Mouse (Mus musculus) myocyte (in vitro differentiated cells): ENCODE results near the gene Hspa14. TPM values are rescaled to one million over a fixed set of nuclear protein-coding genes. Genes with fewer than 3 reads are reported as not detected.

Experiments
- H3K27me3 ChIP-seq: one replicate; pipeline ENCODE4 v1.6.1; 2011; ENCODE audit not compliant: control insufficient read depth, insufficient read depth, insufficient read length
- H3K36me3 ChIP-seq: one replicate; pipeline ENCODE4 v1.6.1; 2011; ENCODE audit not compliant: control insufficient read depth, insufficient read depth
- H3K4me2 ChIP-seq: one replicate; pipeline ENCODE4 v1.6.1; 2011; ENCODE audit warnings: low read depth, control low read depth
- H3K4me3 ChIP-seq: one replicate; pipeline ENCODE4 v1.5.1; 2011; ENCODE audit warnings: mild to moderate bottlenecking, control low read depth, moderate library complexity
- H3K79me2 ChIP-seq: one replicate; pipeline ENCODE4 v1.6.1; 2011; ENCODE audit not compliant: control insufficient read depth, insufficient read depth
- H3ac ChIP-seq: one replicate; pipeline ENCODE4 v1.6.1; 2011; ENCODE audit not compliant: control insufficient read depth, insufficient read length
- CEBPB ChIP-seq: IDR thresholded peaks from 2 replicates; pipeline ENCODE4 v1.6.1; 2011; ENCODE audit warnings: mild to moderate bottlenecking, moderate library complexity; ENCODE audit not compliant: poor library complexity, insufficient read depth, severe bottlenecking
- E2F4 ChIP-seq: IDR thresholded peaks from one replicate; pipeline ENCODE4 v1.6.1; 2011; ENCODE audit warnings: mild to moderate bottlenecking, control low read depth, moderate library complexity; ENCODE audit not compliant: insufficient read depth
- MAX ChIP-seq: IDR thresholded peaks from one replicate; pipeline ENCODE4 v1.6.1; 2011; ENCODE audit warnings: low read depth, mild to moderate bottlenecking, control low read depth
- MYOD1 ChIP-seq, 3 experiments: IDR thresholded peaks; one replicate each; pipeline ENCODE4 v1.6.1; 2011; ENCODE audit warnings: control low read depth in 2 of 3, low read depth in 2 of 3, mild to moderate bottlenecking in 2 of 3, moderate library complexity in 1 of 3; ENCODE audit not compliant: insufficient read length in 2 of 3, control insufficient read depth in 1 of 3
- MYOG ChIP-seq, 3 experiments: IDR thresholded peaks; one replicate each; pipeline ENCODE4 v1.6.1; 2011; ENCODE audit warnings: control low read depth in 2 of 3, low read depth in 2 of 3, mild to moderate bottlenecking in 2 of 3; ENCODE audit not compliant: insufficient read length in 2 of 3, control insufficient read depth in 1 of 3, insufficient read depth in 1 of 3
- POLR2A ChIP-seq: IDR thresholded peaks from one replicate; pipeline ENCODE4 v1.6.1; 2011; ENCODE audit warnings: low read depth, mild to moderate bottlenecking, control low read depth, moderate library complexity; ENCODE audit not compliant: insufficient read length
- POLR2AphosphoS2 ChIP-seq: IDR thresholded peaks from one replicate; pipeline ENCODE4 v1.6.1; 2011; ENCODE audit warnings: low read depth, control low read depth; ENCODE audit not compliant: insufficient read length
- REST ChIP-seq: IDR thresholded peaks from one replicate; pipeline ENCODE4 v1.6.1; 2011; ENCODE audit warnings: mild to moderate bottlenecking, control low read depth, moderate library complexity; ENCODE audit not compliant: insufficient read depth, insufficient read length
- SRF ChIP-seq: IDR thresholded peaks from one replicate; pipeline ENCODE4 v1.6.1; 2011; ENCODE audit warnings: low read depth; ENCODE audit not compliant: control insufficient read depth, insufficient read length
- TCF12 ChIP-seq: IDR thresholded peaks from one replicate; pipeline ENCODE4 v1.6.1; 2011; ENCODE audit warnings: mild to moderate bottlenecking, control low read depth; ENCODE audit not compliant: poor library complexity, insufficient read depth, severe bottlenecking
- TCF3 ChIP-seq: IDR thresholded peaks from one replicate; pipeline ENCODE4 v1.6.1; 2011; ENCODE audit warnings: low read depth, control low read depth; ENCODE audit not compliant: insufficient read length
- USF1 ChIP-seq: IDR thresholded peaks from one replicate; pipeline ENCODE4 v1.6.1; 2011; ENCODE audit warnings: low read depth, mild to moderate bottlenecking, control low read depth, moderate library complexity
- polyA plus RNA-seq: library from polyadenylated mRNA; unstranded; fragments of >200 nt; fragmentation: generic; extraction: Trizol; gene quantifications from one replicate; pipeline ENCODE4 v1.2.1, GENCODE M21; 2012; ENCODE audit warnings: missing spikeins

Gene Hspa14
- polyA plus RNA-seq, 1 experiment: 29.9 TPM

- H3ac ChIP-seq: no peak overlapping the region
- no peak overlapping the region for H3K4me3 ChIP-seq
- peaks cover 17% of the 10 kb centered on the region for H3K36me3 ChIP-seq
- no peak overlapping the region for H3K4me2 ChIP-seq
- H3K27me3 ChIP-seq: no peaks in the 10 kb centered on the region
- TF ChIP-seq POLR2AphosphoS2 (no peak), CEBPB (no peak), SRF (no peak), USF1 (no peak), TCF3 (no peak), MYOG (IDR thresholded peaks at IDR 0.05; ENCODE audit: control insufficient read depth in 1 of 3, insufficient read depth in 1 of 3, insufficient read length in 2 of 3, low read depth in 2 of 3) (no peak), POLR2A (no peak), MYOD1 (IDR thresholded peaks at IDR 0.05; ENCODE audit: control insufficient read depth in 1 of 3, insufficient read length in 2 of 3, low read depth in 2 of 3) (no peak), MAX (no peak), E2F4 (no peak), REST (no peak), TCF12 (no peak)
- no peaks in the 10 kb centered on the region for H3K79me2 ChIP-seq
Measured at GRCm38 (mm10) chr2:3444206-3444605, 68.4 kb downstream of the Hspa14 start.

Other genes with a start within 250 kb of the Hspa14 start
- 14.5 TPM for gene Nmt2, start 228.6 kb downstream of the Hspa14 start, polyA plus RNA-seq
- 11.3 TPM for gene Rpp38, start 180.2 kb downstream of the Hspa14 start, polyA plus RNA-seq
- 0.10 TPM for gene Acbd7, start 176.6 kb downstream of the Hspa14 start, polyA plus RNA-seq
- gene Olah, start 115.6 kb downstream of the Hspa14 start, polyA plus RNA-seq: not detected
- gene Meig1, start 90.2 kb downstream of the Hspa14 start, polyA plus RNA-seq: 0.14 TPM
- 1.5 TPM for gene Dclre1c, start 88.7 kb downstream of the Hspa14 start, polyA plus RNA-seq
- 1.3 TPM for gene Suv39h2, start 37.8 kb downstream of the Hspa14 start, polyA plus RNA-seq
- 1.1 TPM for gene Gm45902, start within 50 bp of the Hspa14 start, polyA plus RNA-seq
- 0.71 TPM for gene Cdnf, start 216 bp upstream of the Hspa14 start, polyA plus RNA-seq
- gene Fam107b, start 57.7 kb upstream of the Hspa14 start, polyA plus RNA-seq: 10.0 TPM